Mouse (Mus musculus) ES-E14 (cell line): ENCODE measurements at regions not wholly inside any gene's neighbourhood (a gene's known extent, or its start where the extent isn't known, plus 50 kb on each side); places are given as distances from the start of the nearest gene placed in this dataset.

ENCODE experiments used
- HCFC1 ChIP-seq: IDR thresholded peaks from 2 replicates; pipeline ENCODE4 v1.6.1; 2012; ENCODE audit warnings: low read length, inconsistent platforms, borderline replicate concordance; ENCODE audit not compliant: insufficient read depth
- ZC3H11A ChIP-seq: IDR thresholded peaks from 2 replicates; pipeline ENCODE4 v1.6.1; 2012; ENCODE audit warnings: low read depth, mild to moderate bottlenecking, inconsistent platforms, low read length, borderline replicate concordance

DNA sequence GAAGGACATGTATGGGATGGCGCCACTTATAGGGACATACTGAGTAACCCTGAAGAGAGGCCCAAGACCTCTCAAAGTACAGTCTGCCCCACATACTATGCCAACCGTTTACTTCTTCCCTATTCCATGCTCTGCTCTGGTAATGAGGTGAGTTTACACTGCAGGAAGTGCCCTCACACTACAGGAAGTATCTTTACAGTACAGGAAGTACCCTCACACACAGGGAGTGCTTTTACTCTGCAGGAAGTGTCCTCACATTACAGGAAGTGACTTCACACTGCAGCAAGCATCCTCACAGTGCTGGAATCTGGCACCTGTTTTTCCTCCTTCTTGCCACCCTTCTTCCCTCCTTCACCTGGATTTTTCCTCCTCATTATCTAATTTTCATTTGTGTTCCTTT lies 331.4 kb downstream of the Fam49a start:
- TF ChIP-seq HCFC1: no peak
- TF ChIP-seq ZC3H11A: no peak
